Mouse (Mus musculus) midbrain, postnatal 0 days (tissue): ENCODE measurements around the gene 4930579F01Rik. TPM values are rescaled to one million over a fixed set of nuclear protein-coding genes. Genes with fewer than 3 reads are reported as not detected.
A peak's percentile ranks its signal among the peaks of the same experiment; 100 is the strongest.

Experiments used
- ATAC-seq: fragments of 200-750 bp; cut with Nextera tagmentation; 2 replicates; pipeline ENCODE4 v1.8.0; 2017; ENCODE audit warnings: moderate number of reproducible peaks, mild to moderate bottlenecking, moderate TSS enrichment, moderate library complexity; ENCODE audit not compliant: low FRiP score
- DNase-seq: peaks from one replicate; pipeline ENCODE4 v3.0.0-alpha.2; 2015; ENCODE audit warnings: low spot score
- H3K27ac ChIP-seq: fragments of 300-500 bp; sonication (generic); 2 replicates; pipeline ENCODE4 v1.5.1; 2014; ENCODE audit warnings: low read depth, mild to moderate bottlenecking, low read length, mixed read lengths
- H3K27me3 ChIP-seq: fragments of 300-500 bp; sonication (generic); 2 replicates; pipeline ENCODE4 v1.6.1; 2014; ENCODE audit warnings: low read length, control low read depth, mixed read lengths; ENCODE audit not compliant: insufficient read depth
- H3K36me3 ChIP-seq: fragments of 300-500 bp; sonication (generic); 2 replicates; pipeline ENCODE4 v1.6.1; 2014; ENCODE audit warnings: low read length, control low read depth, mixed read lengths; ENCODE audit not compliant: insufficient read depth
- H3K4me1 ChIP-seq: fragments of 300-500 bp; sonication (generic); 2 replicates; pipeline ENCODE4 v1.6.1; 2014; ENCODE audit warnings: mild to moderate bottlenecking, control low read depth, antibody characterized with exemption, low read length, mixed read lengths; ENCODE audit not compliant: insufficient read depth
- H3K4me2 ChIP-seq: fragments of 300-500 bp; sonication (generic); 2 replicates; pipeline ENCODE4 v1.6.1; 2014; ENCODE audit warnings: low read depth, mild to moderate bottlenecking, low read length, mixed read lengths; ENCODE audit not compliant: poor library complexity, severe bottlenecking
- H3K4me3 ChIP-seq: fragments of 300-500 bp; sonication (generic); 2 replicates; pipeline ENCODE4 v1.5.1; 2014; ENCODE audit warnings: low read depth, mild to moderate bottlenecking, low read length, moderate library complexity
- H3K9ac ChIP-seq: fragments of 300-500 bp; sonication (generic); replicated peaks from 2 replicates; pipeline ENCODE4 v1.6.1; 2014; ENCODE audit warnings: mild to moderate bottlenecking, low read length, moderate library complexity, mixed read lengths; ENCODE audit not compliant: poor library complexity, severe bottlenecking
- H3K9me3 ChIP-seq: fragments of 300-500 bp; sonication (generic); 2 replicates; pipeline ENCODE4 v1.6.1; 2016; ENCODE audit warnings: low read length, control low read depth
- CTCF ChIP-seq: IDR thresholded peaks from 2 replicates; pipeline ENCODE4 v1.5.1; 2016; ENCODE audit warnings: antibody characterized with exemption, mild to moderate bottlenecking
- WGBS: fragments of 180-500 bp; shearing (Covaris S2); extraction: QIAGEN DNeasy Blood & Tissue Kit; methylation state at CpG from one replicate; pipeline ENCODE4 v1.1.7; 2014; 5-methylcytosine and 5-hydroxymethylcytosine counted together
- polyA plus RNA-seq: library from polyadenylated mRNA; unstranded; fragments of >200 nt; fragmentation: Nextera tagmentation; extraction: Ambion mirVana; gene quantifications from 2 replicates; pipeline ENCODE4 v1.2.1, GENCODE M21; 2015
- total RNA-seq: library from RNA; depleted of rRNA; stranded (reverse); fragments of >200 nt; gene quantifications from 2 replicates; pipeline ENCODE4 v1.2.3, GENCODE M21; 2014

The 4930579F01Rik gene
- total and polyA plus RNA-seq, 2 experiments from 2014 or later: not detected

- 90% methylated on average over 6 of the region's 6 CpGs for WGBS
- no peaks in the 10 kb centered on the region for H3K36me3 ChIP-seq
- no peak overlapping the region for H3K4me3 ChIP-seq
- H3K9ac ChIP-seq: no peak overlapping the region
- DNase-seq: no peak
- ATAC-seq: no peak
- TF ChIP-seq CTCF: no peak
- H3K27ac ChIP-seq: no peak overlapping the region
- H3K4me2 ChIP-seq: no peak overlapping the region
- H3K9me3 ChIP-seq: no peaks in the 10 kb centered on the region
- no peaks in the 10 kb centered on the region for H3K4me1 ChIP-seq
- H3K27me3 ChIP-seq: no peaks in the 10 kb centered on the region
These were observed 45.8 kb upstream of the 4930579F01Rik start for GRCm38 (mm10) chr3:138239461-138239860.

- Histone ChIP-seq H3K36me3 (no peaks in the 10 kb centered on the region), H3K4me1 (no peaks in the 10 kb centered on the region), H3K4me2 (no peak overlapping the region), H3K9me3 (no peaks in the 10 kb centered on the region), H3K4me3 (no peak overlapping the region), H3K9ac (no peak overlapping the region), H3K27me3 (no peaks in the 10 kb centered on the region), H3K27ac (no peak overlapping the region)
- 91% methylated on average over 10 of the region's 10 CpGs for WGBS
- DNase-seq: no peak
- TF ChIP-seq CTCF: no peak
- ATAC-seq: no peak
These were observed 44.4 kb upstream of the 4930579F01Rik start for GRCm38 (mm10) chr3:138238046-138238445.

GRCm38 (mm10) chr3:138236546-138237163, 43.0 kb upstream of the 4930579F01Rik start:
- no peak overlapping the region for H3K9ac ChIP-seq
- H3K27ac ChIP-seq: no peak overlapping the region
- no peaks in the 10 kb centered on the region for H3K36me3 ChIP-seq
- TF ChIP-seq CTCF: no peak
- no peaks in the 10 kb centered on the region for H3K4me1 ChIP-seq
- H3K4me2 ChIP-seq: no peak overlapping the region
- DNase-seq: peak; percentile 46
- 77% methylated on average over 11 of the region's 11 CpGs for WGBS
- no peak for ATAC-seq
- H3K27me3 ChIP-seq: no peaks in the 10 kb centered on the region
- H3K4me3 ChIP-seq: no peak overlapping the region
- no peaks in the 10 kb centered on the region for H3K9me3 ChIP-seq

- Histone ChIP-seq H3K9me3 (no peaks in the 10 kb centered on the region), H3K36me3 (no peaks in the 10 kb centered on the region), H3K4me2 (no peak overlapping the region), H3K27me3 (no peaks in the 10 kb centered on the region), H3K4me1 (no peaks in the 10 kb centered on the region), H3K27ac (no peak overlapping the region), H3K4me3 (no peak overlapping the region), H3K9ac (no peak overlapping the region)
- TF ChIP-seq CTCF: no peak
- no peak for DNase-seq
- 80% methylated on average over 2 of the region's 2 CpGs for WGBS
- ATAC-seq: no peak
These were observed 37.9 kb upstream of the 4930579F01Rik start for GRCm38 (mm10) chr3:138231531-138231930.

- DNase-seq (no peak), ATAC-seq (no peak)
- 65% methylated on average over 3 of the region's 3 CpGs for WGBS
- no peak for TF ChIP-seq CTCF
- Histone ChIP-seq H3K9me3 (no peaks in the 10 kb centered on the region), H3K4me2 (no peak overlapping the region), H3K4me3 (no peak overlapping the region), H3K27me3 (no peaks in the 10 kb centered on the region), H3K36me3 (no peaks in the 10 kb centered on the region), H3K27ac (no peak overlapping the region), H3K4me1 (no peaks in the 10 kb centered on the region), H3K9ac (no peak overlapping the region)
These were observed 36.6 kb upstream of the 4930579F01Rik start for GRCm38 (mm10) chr3:138230266-138230665.

- no peak for TF ChIP-seq CTCF
- no peaks in the 10 kb centered on the region for H3K36me3 ChIP-seq
- no peak overlapping the region for H3K9ac ChIP-seq
- no peaks in the 10 kb centered on the region for H3K9me3 ChIP-seq
- no peak overlapping the region for H3K4me3 ChIP-seq
- DNase-seq (no peak), ATAC-seq (no peak)
- WGBS: 85% methylated on average over 1 of the region's 1 CpGs
- no peak overlapping the region for H3K27ac ChIP-seq
- H3K27me3 ChIP-seq: no peaks in the 10 kb centered on the region
- H3K4me2 ChIP-seq: no peak overlapping the region
- no peaks in the 10 kb centered on the region for H3K4me1 ChIP-seq
These were observed 35.8 kb upstream of the 4930579F01Rik start for GRCm38 (mm10) chr3:138229448-138229847.
